Mouse (Mus musculus) hindbrain, postnatal 0 days (tissue): ENCODE results near the gene Tmem184c. TPM values are rescaled to one million over a fixed set of nuclear protein-coding genes. Genes with fewer than 3 reads are reported as not detected.

Experiments used
- ATAC-seq: fragments of 200-750 bp; cut with Nextera tagmentation; 2 replicates; pipeline ENCODE4 v1.8.0; 2017; ENCODE audit warnings: mild to moderate bottlenecking, moderate TSS enrichment, moderate library complexity
- DNase-seq: peaks from one replicate; pipeline ENCODE4 v3.0.0-alpha.2; 2015; ENCODE audit warnings: low spot score
- H3K27ac ChIP-seq: fragments of 300-500 bp; sonication (generic); 2 replicates; pipeline ENCODE4 v1.5.1; 2014; ENCODE audit warnings: mild to moderate bottlenecking
- H3K27me3 ChIP-seq: fragments of 300-500 bp; sonication (generic); 2 replicates; pipeline ENCODE4 v1.6.1; 2014; ENCODE audit warnings: low read length, mixed read lengths; ENCODE audit not compliant: insufficient read depth
- H3K36me3 ChIP-seq: fragments of 300-500 bp; sonication (generic); 2 replicates; pipeline ENCODE4 v1.6.1; 2014; ENCODE audit warnings: low read length, mixed read lengths; ENCODE audit not compliant: insufficient read depth
- H3K4me1 ChIP-seq: fragments of 300-500 bp; sonication (generic); 2 replicates; pipeline ENCODE4 v1.6.1; 2014; ENCODE audit warnings: antibody characterized with exemption, low read length, mixed read lengths; ENCODE audit not compliant: insufficient read depth
- H3K4me2 ChIP-seq: fragments of 300-500 bp; sonication (generic); 2 replicates; pipeline ENCODE4 v1.6.1; 2014; ENCODE audit warnings: low read depth, mild to moderate bottlenecking, low read length, moderate library complexity, mixed read lengths
- H3K4me3 ChIP-seq: fragments of 300-500 bp; sonication (generic); 2 replicates; pipeline ENCODE4 v1.5.1; 2014; ENCODE audit warnings: low read length
- H3K9ac ChIP-seq: fragments of 300-500 bp; sonication (generic); replicated peaks from 2 replicates; pipeline ENCODE4 v1.6.1; 2014; ENCODE audit warnings: mild to moderate bottlenecking, low read length, moderate library complexity, mixed read lengths
- H3K9me3 ChIP-seq: fragments of 300-500 bp; sonication (generic); 2 replicates; pipeline ENCODE4 v1.6.1; 2016; ENCODE audit warnings: low read length, mixed read lengths
- CTCF ChIP-seq: IDR thresholded peaks from 2 replicates; pipeline ENCODE4 v1.5.1; 2016; ENCODE audit warnings: antibody characterized with exemption, control low read depth, low read depth
- WGBS: fragments of 180-500 bp; shearing (Covaris S2); extraction: QIAGEN DNeasy Blood & Tissue Kit; methylation state at CpG from one replicate; pipeline ENCODE4 v1.1.7; 2014; 5-methylcytosine and 5-hydroxymethylcytosine counted together
- polyA plus RNA-seq: library from polyadenylated mRNA; unstranded; fragments of >200 nt; fragmentation: Nextera tagmentation; extraction: Ambion mirVana; gene quantifications from 2 replicates; pipeline ENCODE4 v1.2.1, GENCODE M21; 2015
- total RNA-seq: library from RNA; depleted of rRNA; stranded (reverse); fragments of >200 nt; gene quantifications from 2 replicates; pipeline ENCODE4 v1.2.3, GENCODE M21; 2014; rRNA removed

The Tmem184c gene
- total and polyA plus RNA-seq, 2 experiments from 2014 or later, result 47.6 to 65.3 TPM

DNA sequence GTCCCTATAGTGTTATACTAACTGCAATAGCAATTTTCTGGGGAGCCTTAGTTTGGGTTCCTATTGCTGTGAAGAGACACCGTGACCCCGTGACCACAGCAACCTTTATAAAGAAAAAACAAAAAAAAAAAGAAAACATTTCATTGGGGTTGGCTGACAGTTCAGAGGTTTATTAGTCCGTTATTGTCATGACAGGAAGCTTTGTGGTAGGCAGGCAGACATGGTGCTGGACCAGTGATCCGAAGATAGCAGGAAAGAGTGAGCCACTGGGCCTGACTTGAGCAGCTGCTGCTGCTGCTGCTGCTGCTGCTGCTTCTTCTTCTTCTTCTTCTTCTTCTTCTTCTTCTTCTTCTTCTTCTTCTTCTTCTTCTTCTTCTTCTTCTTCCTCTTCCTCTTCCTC lies 26.3 kb downstream of the Tmem184c start:
- H3K27me3 ChIP-seq, result no peaks in the 10 kb centered on the region
- no peak overlapping the region for H3K4me3 ChIP-seq
- no peak overlapping the region for H3K9ac ChIP-seq
- H3K9me3 ChIP-seq, result no peaks in the 10 kb centered on the region
- H3K27ac ChIP-seq, result no peak overlapping the region
- peaks cover 9% of the 10 kb centered on the region; the same call in 1 of the 2 replicates for H3K36me3 ChIP-seq
- H3K4me2 ChIP-seq, result no peak overlapping the region
- DNase-seq (no peak), ATAC-seq (no peak)
- no peaks in the 10 kb centered on the region for H3K4me1 ChIP-seq
- WGBS, result 86% methylated on average over 4 of the region's 4 CpGs
- no peak for TF ChIP-seq CTCF

- H3K9ac ChIP-seq, result no peak overlapping the region
- ATAC-seq, result no peak
- DNase-seq, result no peak
- TF ChIP-seq CTCF, result no peak
- H3K4me1 ChIP-seq, result no peaks in the 10 kb centered on the region
- no peak overlapping the region for H3K4me3 ChIP-seq
- H3K4me2 ChIP-seq, result no peak overlapping the region
- H3K9me3 ChIP-seq, result no peaks in the 10 kb centered on the region
- 94% methylated on average over 7 of the region's 7 CpGs for WGBS
- H3K27me3 ChIP-seq, result no peaks in the 10 kb centered on the region
- no peak overlapping the region for H3K27ac ChIP-seq
- H3K36me3 ChIP-seq, result peaks cover 17% of the 10 kb centered on the region; the same call in 1 of the 2 replicates
These were observed 32.8 kb downstream of the Tmem184c start for GRCm38 (mm10) chr8:77577674-77578073.

DNA sequence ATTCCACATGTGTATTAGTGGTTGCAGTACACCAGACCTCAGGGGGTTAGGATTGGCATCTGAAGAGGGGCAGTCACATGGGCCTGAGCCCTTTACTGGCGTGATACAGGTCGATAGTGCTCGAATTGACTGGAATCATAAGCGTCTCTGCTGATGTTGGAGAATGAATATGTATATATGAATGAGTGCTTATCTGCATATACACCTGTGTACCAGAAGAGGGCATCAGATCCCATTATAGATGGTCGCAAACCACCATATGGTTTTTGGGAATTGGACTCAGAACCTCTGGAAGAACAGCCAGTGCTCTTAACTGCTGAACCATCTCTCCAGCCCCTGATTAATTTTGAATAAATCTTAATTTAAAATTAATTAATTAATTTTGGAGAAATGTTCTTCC lies 36.3 kb downstream of the Tmem184c start:
- Histone ChIP-seq H3K9ac (no peak overlapping the region), H3K4me1 (no peaks in the 10 kb centered on the region), H3K27me3 (no peaks in the 10 kb centered on the region), H3K9me3 (no peaks in the 10 kb centered on the region), H3K36me3 (peaks cover 20% of the 10 kb centered on the region; the same call in 1 of the 2 replicates), H3K4me3 (no peak overlapping the region), H3K27ac (no peak overlapping the region), H3K4me2 (no peak overlapping the region)
- DNase-seq (no peak), ATAC-seq (no peak)
- peak; percentile 51 for TF ChIP-seq CTCF
- WGBS, result 89% methylated on average over 5 of the region's 5 CpGs

DNA sequence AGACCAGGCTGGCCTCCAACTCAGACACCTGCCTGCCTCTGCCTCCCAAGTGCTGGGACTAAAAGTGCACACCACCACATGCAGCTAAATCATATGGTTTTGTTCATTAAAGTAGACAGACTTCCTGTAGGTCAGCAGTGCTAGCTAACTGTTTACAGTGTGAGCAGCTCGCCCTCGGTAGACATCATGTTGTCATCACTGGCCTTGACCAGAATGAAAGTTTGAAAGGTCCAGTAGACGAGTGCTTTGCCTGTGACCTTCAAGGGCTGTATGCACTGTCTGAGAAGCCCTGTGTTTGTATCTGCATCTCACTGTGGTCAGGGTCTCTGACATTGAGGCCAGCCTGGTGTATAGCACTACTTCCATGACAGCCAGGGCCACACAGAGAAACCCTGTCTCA lies 49.1 kb downstream of the Tmem184c start:
- H3K27ac ChIP-seq, result no peak overlapping the region
- no peak for TF ChIP-seq CTCF
- H3K4me3 ChIP-seq, result no peak overlapping the region
- H3K9ac ChIP-seq, result no peak overlapping the region
- no peak overlapping the region for H3K4me2 ChIP-seq
- H3K36me3 ChIP-seq, result peaks cover 21% of the 10 kb centered on the region
- ATAC-seq (no peak), DNase-seq (no peak)
- no peaks in the 10 kb centered on the region for H3K4me1 ChIP-seq
- 94% methylated on average over 3 of the region's 3 CpGs for WGBS
- H3K9me3 ChIP-seq, result no peaks in the 10 kb centered on the region
- no peaks in the 10 kb centered on the region for H3K27me3 ChIP-seq

- no peak overlapping the region for H3K4me3 ChIP-seq
- ATAC-seq (no peak), DNase-seq (no peak)
- 97% methylated on average over 3 of the region's 3 CpGs for WGBS
- H3K36me3 ChIP-seq, result peaks cover 11% of the 10 kb centered on the region
- H3K9ac ChIP-seq, result no peak overlapping the region
- H3K27ac ChIP-seq, result no peak overlapping the region
- no peaks in the 10 kb centered on the region for H3K4me1 ChIP-seq
- no peak overlapping the region for H3K4me2 ChIP-seq
- TF ChIP-seq CTCF, result no peak
- H3K9me3 ChIP-seq, result 0 out of 2 replicates have a peak, but pooled peaks cover 3% of the 10 kb centered on the region
- no peaks in the 10 kb centered on the region for H3K27me3 ChIP-seq
These were observed 58.0 kb downstream of the Tmem184c start for GRCm38 (mm10) chr8:77552491-77552890.

DNA sequence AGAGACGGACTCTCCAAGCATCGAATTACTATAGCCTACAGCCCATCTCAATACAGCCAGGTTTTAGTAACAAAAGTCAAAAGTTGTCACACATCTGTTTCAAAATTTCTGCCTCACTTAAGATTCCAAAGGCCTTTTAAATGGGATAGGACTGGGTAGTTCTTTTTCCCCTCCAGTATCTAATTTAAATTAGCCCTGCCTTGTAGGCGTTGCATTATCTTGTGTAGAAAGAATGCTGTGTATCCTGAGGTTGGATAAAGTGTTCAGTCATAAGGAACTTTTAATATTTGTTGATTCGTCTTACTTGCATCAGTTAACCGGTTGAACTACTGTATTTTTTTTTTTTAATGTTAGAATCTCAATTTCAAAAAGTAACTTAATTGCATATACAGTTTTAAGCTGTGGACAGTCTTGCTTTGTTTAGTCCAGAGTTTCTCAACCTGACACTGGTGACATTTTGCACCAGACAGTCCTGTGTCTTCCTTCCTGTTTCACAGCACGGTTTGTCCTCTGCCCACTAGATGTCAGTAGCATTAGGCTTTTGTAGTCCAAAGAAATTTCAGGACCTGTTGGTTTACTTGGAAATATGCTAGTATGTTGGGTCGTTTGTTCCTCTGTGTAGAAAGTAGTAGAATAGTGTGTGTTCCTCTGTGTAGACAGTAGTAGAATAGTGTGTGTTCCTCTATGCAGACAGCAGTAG lies 60.5 kb downstream of the Tmem184c start:
- peak overlapping the region; percentile 92 for H3K9ac ChIP-seq
- peak; percentile 77 for TF ChIP-seq CTCF
- H3K27ac ChIP-seq, result peak overlapping the region; percentile 93
- DNase-seq (peak; percentile 72), ATAC-seq (0 out of 2 replicates have a peak, but pooled peaks have one; percentile 10)
- H3K4me1 ChIP-seq, result no peaks in the 10 kb centered on the region
- H3K4me2 ChIP-seq, result peak overlapping the region; percentile 77
- H3K9me3 ChIP-seq, result 0 out of 2 replicates have a peak, but pooled peaks cover 3% of the 10 kb centered on the region
- H3K4me3 ChIP-seq, result peak overlapping the region; percentile 89
- no peaks in the 10 kb centered on the region; the same call in 1 of the 2 replicates for H3K36me3 ChIP-seq
- no peaks in the 10 kb centered on the region for H3K27me3 ChIP-seq
- 19% methylated on average over 7 of the region's 7 CpGs for WGBS

GRCm38 (mm10) chr8:77549121-77549706 lies 61.3 kb downstream of the Tmem184c start, which contains the start of gene Prmt9:
Gene Prmt9, plus strand, starts transcription at chr8:77549397.
- Histone ChIP-seq H3K4me3 (peak within 1 kb of the TSS; percentile 89), H3K4me1 (no peaks in the 10 kb centered on the region), H3K9ac (peak within 1 kb of the TSS; percentile 92), H3K36me3 (no peaks in the 10 kb centered on the region; the same call in 1 of the 2 replicates), H3K4me2 (peak within 1 kb of the TSS; percentile 77), H3K9me3 (0 out of 2 replicates have a peak, but pooled peaks cover 3% of the 10 kb centered on the region), H3K27me3 (no peaks in the 10 kb centered on the region), H3K27ac (peak within 1 kb of the TSS; percentile 93)
- no peak for TF ChIP-seq CTCF
- 2% methylated on average over 42 of the region's 42 CpGs for WGBS
- peak; percentile 96 for ATAC-seq
- DNase-seq, result peak; percentile 95

Other genes starting within 250 kb of the Tmem184c start
- 3.4 and 5.2 TPM in 2 replicates for gene Arhgap10, start 92.7 kb downstream of the Tmem184c start, total RNA-seq
- 3.7 and 4.2 TPM in 2 replicates for gene Arhgap10, start 92.7 kb downstream of the Tmem184c start, polyA plus RNA-seq
- gene Prmt9, start 61.3 kb downstream of the Tmem184c start, total RNA-seq, result 19.8 and 23.0 TPM in 2 replicates
- 21.1 and 22.0 TPM in 2 replicates for gene Prmt9, start 61.3 kb downstream of the Tmem184c start, polyA plus RNA-seq
- gene Ednra, start 113.8 kb upstream of the Tmem184c start, total RNA-seq, result 6.9 and 7.7 TPM in 2 replicates
- 4.6 and 4.7 TPM in 2 replicates for gene Ednra, start 113.8 kb upstream of the Tmem184c start, polyA plus RNA-seq